Mouse (Mus musculus) CD4-positive, CD25-positive, alpha-beta regulatory T cell, adult 2 months (primary cell): Measurements from ENCODE around the gene Trim46.

Experiments
- DNase-seq: peaks from one replicate; pipeline ENCODE4 v3.0.0-alpha.2; 2012; ENCODE audit warnings: low read depth, low spot score

The Trim46 gene

GRCm38 (mm10) chr3:89246261-89247100 is at the start of gene Trim46:
Trim46 (minus strand) TSS chr3:89246309.
- peak; percentile 92 for DNase-seq

GRCm38 (mm10) chr3:89295685-89296230 is 49.6 kb upstream of the Trim46 start:
- no peak for DNase-seq

GRCm38 (mm10) chr3:89294195-89294594 is 48.1 kb upstream of the Trim46 start:
- no peak for DNase-seq

GRCm38 (mm10) chr3:89293247-89293918 is 47.3 kb upstream of the Trim46 start:
- no peak for DNase-seq

GRCm38 (mm10) chr3:89292303-89292702 is 46.2 kb upstream of the Trim46 start:
- DNase-seq, result no peak

GRCm38 (mm10) chr3:89291874-89292273 is 45.8 kb upstream of the Trim46 start:
- DNase-seq, result no peak

GRCm38 (mm10) chr3:89288503-89288928 is 42.4 kb upstream of the Trim46 start:
- no peak for DNase-seq

GRCm38 (mm10) chr3:89287286-89287685 is 41.2 kb upstream of the Trim46 start:
- no peak for DNase-seq

- DNase-seq, result no peak
Observed at GRCm38 (mm10) chr3:89285526-89285925, 39.4 kb upstream of the Trim46 start.

GRCm38 (mm10) chr3:89284261-89284660 is 38.2 kb upstream of the Trim46 start:
- no peak for DNase-seq

- DNase-seq, result no peak
Observed at GRCm38 (mm10) chr3:89282291-89282643, 36.2 kb upstream of the Trim46 start.

- peak; percentile 92 for DNase-seq
Observed at GRCm38 (mm10) chr3:89281579-89282290, 35.6 kb upstream of the Trim46 start.

GRCm38 (mm10) chr3:89280606-89281511 is 34.8 kb upstream of the Trim46 start, which contains the start of gene Efna1:
Efna1 (minus strand) TSS chr3:89281142.
- peak; percentile 46 for DNase-seq

GRCm38 (mm10) chr3:89280050-89280605 is 34.0 kb upstream of the Trim46 start:
- DNase-seq, result peak; percentile 19

GRCm38 (mm10) chr3:89279153-89279890 is 33.2 kb upstream of the Trim46 start:
- peak; percentile 68 for DNase-seq

- DNase-seq, result no peak
Observed at GRCm38 (mm10) chr3:89278643-89279042, 32.5 kb upstream of the Trim46 start.

- DNase-seq, result no peak
Observed at GRCm38 (mm10) chr3:89278107-89278506, 32.0 kb upstream of the Trim46 start.

- no peak for DNase-seq
Observed at GRCm38 (mm10) chr3:89277281-89278021, 31.3 kb upstream of the Trim46 start.

- DNase-seq, result no peak
Observed at GRCm38 (mm10) chr3:89276061-89276460, 30.0 kb upstream of the Trim46 start.
